Mouse (Mus musculus): ENCODE measurements around the gene Mrgprb8.
"Not testable (repeated sequence)": the region's sequence is repeated elsewhere in the genome, so short reads cannot be mapped to it uniquely, and the experiment has no call there.

Mrgprb8 gene

DNA sequence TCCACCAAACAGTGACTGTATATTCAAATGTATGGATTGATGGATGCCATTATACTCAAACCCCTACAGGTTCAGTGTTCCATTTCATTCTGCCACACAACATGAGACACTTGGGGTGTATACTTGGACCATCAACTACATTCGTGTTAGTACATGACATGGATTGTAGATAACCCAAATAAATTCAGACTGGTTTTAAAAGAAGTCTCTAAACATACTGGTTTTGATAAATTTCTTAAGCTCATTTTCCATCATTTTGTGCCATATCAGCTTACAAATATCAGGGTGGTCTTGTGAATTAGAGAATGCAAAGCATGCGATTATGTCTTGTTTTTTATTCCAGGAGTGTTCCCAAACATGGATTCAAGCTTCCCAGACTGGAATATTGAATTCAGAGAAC, at the start of gene Mrgprb8:
Mrgprb8 (plus strand) TSS at position 301 of the 400 bp plus-strand sequence.
- no peak for DNase-seq

DNA sequence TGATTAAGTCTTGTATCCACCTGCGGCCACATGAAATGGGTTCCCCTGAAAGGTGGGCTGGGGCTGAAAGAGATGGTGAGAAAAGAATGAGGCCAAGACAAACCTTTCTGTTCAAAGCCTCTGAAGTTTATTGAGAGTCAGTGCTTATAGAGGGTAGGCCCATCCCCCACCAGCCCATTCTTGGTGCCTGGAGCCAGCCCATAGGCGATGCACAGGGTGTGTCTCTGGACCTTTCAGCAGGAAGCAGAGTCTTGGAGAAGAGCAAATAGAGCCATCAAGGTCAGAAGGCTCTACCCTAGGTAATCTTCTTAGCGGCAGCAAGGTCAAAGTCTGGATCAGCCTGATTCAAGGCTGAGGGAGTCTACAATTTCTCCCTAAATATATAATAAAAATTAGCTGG, 47.6 kb downstream of the Mrgprb8 start:
- not testable (repeated sequence) for DNase-seq

DNA sequence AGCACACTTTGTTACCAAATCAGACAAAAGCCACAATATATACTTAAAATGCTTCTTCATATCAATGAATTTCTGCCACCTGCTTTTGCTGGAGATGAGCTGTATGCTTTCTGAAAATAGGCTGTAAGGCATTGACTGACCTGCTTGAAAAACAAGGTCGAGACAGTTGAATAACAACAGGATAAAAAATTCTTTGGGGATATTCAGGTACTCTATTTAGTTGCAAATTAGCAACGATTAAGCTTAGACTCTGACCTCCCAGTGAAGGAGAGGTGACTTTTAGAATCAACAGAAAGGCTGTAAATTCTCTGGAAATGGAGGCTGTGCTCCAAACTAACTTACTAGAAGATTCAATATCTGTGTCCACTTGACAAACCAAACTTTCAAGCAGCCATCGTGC, 48.3 kb downstream of the Mrgprb8 start:
- DNase-seq = no peak

All from cerebellum, postnatal 14 days (tissue).